Mouse (Mus musculus) retina, adult 2 months (tissue): Measurements from ENCODE around the gene Olfr1321.

ENCODE experiments used
- DNase-seq: peaks from one replicate; pipeline ENCODE4 v3.0.0-alpha.2; 2012; ENCODE audit warnings: low read depth, low spot score

Gene Olfr1321

GRCm38 (mm10) chrX:49734959-49735358 is at the start of gene Olfr1321:
Gene Olfr1321, minus strand, starts transcription at chrX:49735059.
- DNase-seq = no peak

- DNase-seq = no peak
These were observed 36.0 kb upstream of the Olfr1321 start for GRCm38 (mm10) chrX:49770828-49771227.

GRCm38 (mm10) chrX:49745192-49745591 is 10.3 kb upstream of the Olfr1321 start:
- no peak for DNase-seq
